Mouse (Mus musculus): ENCODE data around the gene Gpam.

DNA sequence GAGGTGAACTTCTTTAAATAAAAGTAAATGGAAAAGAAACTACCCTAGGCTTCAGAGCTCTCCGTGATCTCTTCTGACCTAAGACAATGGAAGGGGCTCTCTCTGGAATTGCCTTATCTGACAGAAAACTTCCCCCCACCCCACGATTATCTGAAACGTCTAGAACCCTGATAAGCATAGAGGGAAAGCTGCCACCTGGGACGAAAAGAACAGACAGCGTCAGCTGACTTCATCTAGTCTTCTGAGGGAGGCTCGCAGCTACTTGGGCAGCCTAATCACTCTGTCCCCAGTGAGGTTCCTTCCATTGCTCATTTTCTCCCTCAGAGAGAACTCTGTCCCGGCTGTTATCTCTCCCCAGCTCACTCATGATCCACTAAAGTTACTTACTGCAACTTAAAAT is 36.9 kb downstream of the Gpam start:
- TF ChIP-seq GATA1 (IDR thresholded peaks at IDR 0.05; ENCODE audit: borderline replicate concordance, low read length) = no peak
- TF ChIP-seq FLI1 (IDR thresholded peaks at IDR 0.05; ENCODE audit: low read length) = no peak

Data from megakaryocyte, embryonic 14.5 days (primary cell).